Mouse (Mus musculus) layer of hippocampus, adult 2 months (tissue): ENCODE measurements at regions not wholly inside any gene's neighbourhood (a gene's known extent, or its start where the extent isn't known, plus 50 kb on each side); places are given as distances from the start of the nearest gene placed in this dataset.

Experiments used
- DNase-seq, 2 experiments: peaks; one replicate each; pipeline ENCODE4 v3.0.0; 2022; ENCODE audit warnings: low spot score in 2 of 2
- H3K27ac ChIP-seq: fragments of 200-600 bp; 2 replicates; pipeline ENCODE4 v1.8.1; 2022
- H3K4me3 ChIP-seq: fragments of 200-600 bp; 2 replicates; pipeline ENCODE4 v1.8.1; 2022; ENCODE audit warnings: mild to moderate bottlenecking
- CTCF ChIP-seq: fragments of 200-600 bp; conservative IDR thresholded peaks from 2 replicates; pipeline ENCODE4 v1.8.1; 2022; ENCODE audit warnings: antibody characterized with exemption, mild to moderate bottlenecking, moderate library complexity

GRCm38 (mm10) chr3:37987007-37987774, 262.9 kb upstream of the Gm5148 start:
- Histone ChIP-seq H3K4me3 (no peak overlapping the region), H3K27ac (no peak overlapping the region)
- TF ChIP-seq CTCF = no peak
- DNase-seq = no peak

- TF ChIP-seq CTCF = no peak
- H3K4me3 ChIP-seq = no peak overlapping the region
Measured at GRCm38 (mm10) chr3:37984706-37985105, 260.4 kb upstream of the Gm5148 start.

GRCm38 (mm10) chr3:37981481-37982180, 257.3 kb upstream of the Gm5148 start:
- Histone ChIP-seq H3K27ac (no peak overlapping the region), H3K4me3 (no peak overlapping the region)
- no peak for DNase-seq
- TF ChIP-seq CTCF = no peak

More at GRCm38 (mm10) chr3:37984706-37985105, 260.4 kb upstream of the Gm5148 start:
- DNase-seq = no peak
- no peak overlapping the region for H3K27ac ChIP-seq

- no peak overlapping the region for H3K27ac ChIP-seq
- no peak overlapping the region for H3K4me3 ChIP-seq
- peak; percentile 69 for TF ChIP-seq CTCF
- DNase-seq = no peak
Measured at GRCm38 (mm10) chr3:37979871-37980270, 255.6 kb upstream of the Gm5148 start.

GRCm38 (mm10) chr3:37978481-37978880, 254.2 kb upstream of the Gm5148 start:
- Histone ChIP-seq H3K27ac (no peak overlapping the region), H3K4me3 (no peak overlapping the region)
- DNase-seq = peak; percentile 31 to 33
- TF ChIP-seq CTCF = no peak

GRCm38 (mm10) chr3:37977453-37977852, 253.2 kb upstream of the Gm5148 start:
- no peak for TF ChIP-seq CTCF
- DNase-seq = no peak
- no peak overlapping the region for H3K4me3 ChIP-seq

GRCm38 (mm10) chr3:37976566-37976965, 252.3 kb upstream of the Gm5148 start:
- DNase-seq = peak in 1 of 2 experiments; percentile 16
- Histone ChIP-seq H3K27ac (no peak overlapping the region), H3K4me3 (peak overlapping the region; percentile 36)
- no peak for TF ChIP-seq CTCF

More at GRCm38 (mm10) chr3:37977453-37977852, 253.2 kb upstream of the Gm5148 start:
- no peak overlapping the region for H3K27ac ChIP-seq

GRCm38 (mm10) chr3:37975194-37975756, 251.0 kb upstream of the Gm5148 start:
- Histone ChIP-seq H3K4me3 (no peak overlapping the region), H3K27ac (no peak overlapping the region)
- DNase-seq = no peak
- no peak for TF ChIP-seq CTCF

GRCm38 (mm10) chr3:37972931-37973330, 248.6 kb upstream of the Gm5148 start:
- no peak for TF ChIP-seq CTCF
- no peak overlapping the region for H3K27ac ChIP-seq
- H3K4me3 ChIP-seq = no peak overlapping the region
- DNase-seq = no peak

- H3K4me3 ChIP-seq = no peak overlapping the region
- H3K27ac ChIP-seq = no peak overlapping the region
- no peak for DNase-seq
- no peak for TF ChIP-seq CTCF
Measured at GRCm38 (mm10) chr3:37971240-37971639, 246.9 kb upstream of the Gm5148 start.

- H3K27ac ChIP-seq = no peak overlapping the region
- TF ChIP-seq CTCF = no peak
- DNase-seq = no peak
- H3K4me3 ChIP-seq = no peak overlapping the region
Measured at GRCm38 (mm10) chr3:37968654-37969053, 244.4 kb upstream of the Gm5148 start.

- TF ChIP-seq CTCF = no peak
- Histone ChIP-seq H3K4me3 (no peak overlapping the region), H3K27ac (no peak overlapping the region)
- DNase-seq = no peak
Measured at GRCm38 (mm10) chr3:37965221-37965620, 240.9 kb upstream of the Gm5148 start.

- H3K4me3 ChIP-seq = no peak overlapping the region
- TF ChIP-seq CTCF = no peak
- H3K27ac ChIP-seq = no peak overlapping the region
- DNase-seq = peak in 1 of 2 experiments; percentile 7
Measured at GRCm38 (mm10) chr3:37964083-37964482, 239.8 kb upstream of the Gm5148 start.
